Mouse (Mus musculus) ES-E14 (cell line): Measurements from ENCODE around the gene Plac9a. TPM values are rescaled to one million over a fixed set of nuclear protein-coding genes. Genes with fewer than 3 reads are reported as not detected.
"Not testable (repeated sequence)": the region's sequence is repeated elsewhere in the genome, so short reads cannot be mapped to it uniquely, and the experiment has no call there.

Source experiments
- DNase-seq: peaks from one replicate; pipeline ENCODE4 v3.0.0-alpha.2; 2013; ENCODE audit warnings: low read depth, low spot score
- H3K27ac ChIP-seq: 2 replicates; pipeline ENCODE4 v1.5.1; 2012; ENCODE audit warnings: low read depth, mild to moderate bottlenecking, low read length, moderate library complexity, mixed read lengths; ENCODE audit not compliant: poor library complexity, insufficient read depth, severe bottlenecking
- H3K36me3 ChIP-seq: 2 replicates; pipeline ENCODE4 v1.6.1; 2012; ENCODE audit warnings: mild to moderate bottlenecking, low read length, moderate library complexity, mixed read lengths; ENCODE audit not compliant: control insufficient read depth, poor library complexity, insufficient read depth, severe bottlenecking
- H3K4me1 ChIP-seq, 2 experiments: fragments of 150-350 bp in 1 of 2; sonication (generic) in 1 of 2; 2 replicates each; pipeline ENCODE4 v1.6.1; 2012; ENCODE audit warnings: low read length in 2 of 2, mild to moderate bottlenecking in 1 of 2, mixed read lengths in 1 of 2; ENCODE audit not compliant: control insufficient read depth in 2 of 2, insufficient read depth in 2 of 2, poor library complexity in 1 of 2
- H3K4me3 ChIP-seq, 2 experiments: fragments of 150-350 bp in 1 of 2; sonication (generic) in 1 of 2; 2 replicates each; pipeline ENCODE4 v1.5.1; 2012; ENCODE audit warnings: low read length in 2 of 2, low read depth in 1 of 2, mild to moderate bottlenecking in 1 of 2, mixed read lengths in 1 of 2; ENCODE audit not compliant: insufficient read depth in 1 of 2, poor library complexity in 1 of 2, severe bottlenecking in 1 of 2
- H3K9ac ChIP-seq: 2 replicates; pipeline ENCODE4 v1.6.1; 2012; ENCODE audit warnings: low read depth, mild to moderate bottlenecking, low read length, mixed read lengths; ENCODE audit not compliant: poor library complexity, insufficient read depth, severe bottlenecking
- H3K9me3 ChIP-seq: fragments of 150-350 bp; sonication (generic); 2 replicates; pipeline ENCODE4 v1.6.1; 2012; ENCODE audit warnings: low read depth, mild to moderate bottlenecking, low read length; ENCODE audit not compliant: control insufficient read depth, insufficient read depth
- CHD2 ChIP-seq: IDR thresholded peaks from 2 replicates; pipeline ENCODE4 v1.6.1; 2014; ENCODE audit warnings: mild to moderate bottlenecking, low read depth, low read length, inconsistent platforms
- HCFC1 ChIP-seq: IDR thresholded peaks from 2 replicates; pipeline ENCODE4 v1.6.1; 2012; ENCODE audit warnings: low read length, inconsistent platforms, borderline replicate concordance; ENCODE audit not compliant: insufficient read depth
- MAFK ChIP-seq: IDR thresholded peaks from 2 replicates; pipeline ENCODE4 v1.6.1; 2014; ENCODE audit warnings: mild to moderate bottlenecking, low read depth, low read length, inconsistent platforms; ENCODE audit not compliant: insufficient read depth
- ZC3H11A ChIP-seq: IDR thresholded peaks from 2 replicates; pipeline ENCODE4 v1.6.1; 2012; ENCODE audit warnings: low read depth, mild to moderate bottlenecking, inconsistent platforms, low read length, borderline replicate concordance
- ZNF384 ChIP-seq: IDR thresholded peaks from 2 replicates; pipeline ENCODE4 v1.6.1; 2012; ENCODE audit warnings: low read depth, low read length, inconsistent platforms
- in situ Hi-C, 2 experiments: fragments of 600-800 bp; cut with MboI; formaldehyde crosslinking; loops; one replicate each; pipeline ENCODE4 v1.15.1; 2025; ENCODE audit warnings: low sequenced_read_pairs in 2 of 2, inconsistent platforms in 1 of 2; ENCODE audit not compliant: unreplicated experiment in 2 of 2
- total RNA-seq: library from RNA; depleted of rRNA; stranded (reverse); fragments of 300-350 nt; gene quantifications from 2 replicates; pipeline ENCODE4 v1.2.3, GENCODE M21; 2012

Gene Plac9a
- total RNA-seq, 1 experiment: 6.5 TPM

- peak; percentile 62; the same call in 1 of the 2 replicates for TF ChIP-seq ZNF384
- in situ Hi-C loops, DNase-seq, H3K9ac ChIP-seq, H3K9me3 ChIP-seq, H3K36me3 ChIP-seq, H3K27ac ChIP-seq, H3K4me3 ChIP-seq: not testable (repeated sequence)
- H3K4me1 ChIP-seq: peaks cover 5 to 39% of the 10 kb centered on the region in 2 experiments
These were observed 54.2 kb downstream of the Plac9a start for GRCm38 (mm10) chr14:25848708-25849107.

- Histone ChIP-seq H3K9me3 (no peaks in the 10 kb centered on the region), H3K4me3 (no peak overlapping the region), H3K27ac (no peak overlapping the region), H3K4me1 (peaks cover 4 to 35% of the 10 kb centered on the region in 2 experiments), H3K36me3 (peaks cover 5% of the 10 kb centered on the region; the same call in 1 of the 2 replicates), H3K9ac (no peak overlapping the region)
- in situ Hi-C loops: no loop called here
- no peak for DNase-seq
- no peak for TF ChIP-seq ZC3H11A
- TF ChIP-seq MAFK: no peak
- no peak for TF ChIP-seq ZNF384
- no peak for TF ChIP-seq HCFC1
- no peak for TF ChIP-seq CHD2
These were observed 54.7 kb downstream of the Plac9a start for GRCm38 (mm10) chr14:25848237-25848636.

GRCm38 (mm10) chr14:25847660-25848059 lies 55.2 kb downstream of the Plac9a start:
- no peak for TF ChIP-seq CHD2
- TF ChIP-seq HCFC1: no peak
- no peak for TF ChIP-seq MAFK
- TF ChIP-seq ZNF384: no peak
- no peak for TF ChIP-seq ZC3H11A
- DNase-seq: no peak
- H3K4me1 ChIP-seq: peaks cover 4 to 31% of the 10 kb centered on the region in 2 experiments
- in situ Hi-C loops: no loop called here
- H3K36me3 ChIP-seq: peaks cover 5% of the 10 kb centered on the region; the same call in 1 of the 2 replicates
- peak overlapping the region in 1 of 2 experiments; percentile 18; a peak in 1 of 4 replicates for H3K4me3 ChIP-seq
- H3K9ac ChIP-seq: no peak overlapping the region
- no peaks in the 10 kb centered on the region for H3K9me3 ChIP-seq
- H3K27ac ChIP-seq: peak overlapping the region; percentile 41; the same call in 1 of the 2 replicates

- no peak for TF ChIP-seq CHD2
- no peak for TF ChIP-seq HCFC1
- no peak for TF ChIP-seq ZNF384
- no peak for TF ChIP-seq MAFK
- TF ChIP-seq ZC3H11A: no peak
- DNase-seq: no peak
- H3K9ac ChIP-seq: no peak overlapping the region
- H3K27ac ChIP-seq: no peak overlapping the region
- peaks cover 4 to 25% of the 10 kb centered on the region in 2 experiments for H3K4me1 ChIP-seq
- no peak overlapping the region for H3K4me3 ChIP-seq
- no peaks in the 10 kb centered on the region for H3K9me3 ChIP-seq
- H3K36me3 ChIP-seq: peaks cover 5% of the 10 kb centered on the region; the same call in 1 of the 2 replicates
- in situ Hi-C loops: no loop called here
These were observed 56.4 kb downstream of the Plac9a start for GRCm38 (mm10) chr14:25846516-25846915.

- peaks cover 5% of the 10 kb centered on the region; the same call in 1 of the 2 replicates for H3K36me3 ChIP-seq
- H3K27ac ChIP-seq: no peak overlapping the region
- no peak for TF ChIP-seq ZNF384
- TF ChIP-seq CHD2: no peak
- no peak for TF ChIP-seq ZC3H11A
- no peak for TF ChIP-seq HCFC1
- no peak for TF ChIP-seq MAFK
- no peaks in the 10 kb centered on the region for H3K9me3 ChIP-seq
- H3K4me3 ChIP-seq: no peak overlapping the region
- in situ Hi-C loops: no loop called here
- H3K4me1 ChIP-seq: peaks cover 4 to 23% of the 10 kb centered on the region in 2 experiments
- H3K9ac ChIP-seq: no peak overlapping the region
- DNase-seq: no peak
These were observed 57.0 kb downstream of the Plac9a start for GRCm38 (mm10) chr14:25845832-25846383.
